8 mouse cellular contexts compared by ENCODE assay signal in genomic region chr11:77409879-77410278, GRCm38 (mm10). TPM values are rescaled to one million over a fixed set of nuclear protein-coding genes. Genes with fewer than 3 reads are reported as not detected.
DNase-seq lines count a peak whose midpoint lies in the region; ATAC-seq and TF ChIP-seq lines count a peak whose summit lies in the region.

No protein-coding gene starts in this region.

- no peak for ATAC-seq in liver, embryonic 11.5 days (replicated peaks; ENCODE audit: low FRiP score)
- peak; percentile 39; the same call in 1 of the 2 replicates for ATAC-seq in liver, embryonic 14.5 days (ENCODE audit: insufficient read depth)

- H3K9ac ChIP-seq in liver, embryonic 11.5 days (ENCODE audit: low read depth, low read length), result no peak overlapping the region
- no peak overlapping the region for H3K9ac ChIP-seq in liver, embryonic 14.5 days (replicated peaks)

- TF ChIP-seq CTCF in liver, embryonic 14.5 days (IDR thresholded peaks at IDR 0.05; ENCODE audit: low read depth), result no peak

- H3K36me3 ChIP-seq in liver, embryonic 11.5 days (ENCODE audit: control insufficient read depth, insufficient read depth, low read length), result no peaks in the 10 kb centered on the region
- no peaks in the 10 kb centered on the region for H3K36me3 ChIP-seq in liver, embryonic 14.5 days (replicated peaks; ENCODE audit: control insufficient read depth, insufficient read depth, low read depth)

- no peak overlapping the region for H3K27ac ChIP-seq in liver, embryonic 11.5 days (ENCODE audit: low read depth, low read length)
- H3K27ac ChIP-seq in liver, embryonic 14.5 days, result no peak overlapping the region

- intact Hi-C loops in heart, postnatal 14 days (cut with DNase I), result no loop called here

- DNase-seq in liver, result peak; percentile 58
- no peak for DNase-seq in liver, embryonic 11.5 days (ENCODE audit: low spot score)
- peak; percentile 22 for DNase-seq in embryo, embryonic 10 days (ENCODE audit: low spot score)
- peak; percentile 61 to 64 for DNase-seq in heart, postnatal 14 days
- DNase-seq in liver, embryonic 14.5 days (ENCODE audit: low read depth in 3 of 3, low spot score in 3 of 3), result peak; percentile 26 to 41 (median 34)
- peak; percentile 53 to 65 for DNase-seq in urinary bladder, postnatal 36 days (ENCODE audit: low spot score in 2 of 2)
- no peak for DNase-seq in cerebellum, adult 8-10 months
- DNase-seq in T-cell, adult 2 months (ENCODE audit: low spot score), result no peak

- no peak for TF ChIP-seq EP300 in liver, embryonic 14.5 days (IDR thresholded peaks at IDR 0.05; ENCODE audit: low read depth)

- WGBS in liver, embryonic 11.5 days, result 48% methylated on average over 6 of the region's 6 CpGs
- WGBS in liver, embryonic 14.5 days (ENCODE audit: insufficient replicate concordance), result 21% methylated on average over 6 of the region's 6 CpGs

- H3K27me3 ChIP-seq in liver, embryonic 11.5 days (replicated peaks; ENCODE audit: control insufficient read depth, insufficient read depth, low read length), result no peaks in the 10 kb centered on the region
- no peaks in the 10 kb centered on the region for H3K27me3 ChIP-seq in liver, embryonic 14.5 days (ENCODE audit: control insufficient read depth, insufficient read depth, low read length)

- H3K4me3 ChIP-seq in liver, embryonic 11.5 days (ENCODE audit: low read depth, low read length), result no peak overlapping the region
- H3K4me3 ChIP-seq in liver, embryonic 14.5 days (ENCODE audit: insufficient read depth in 1 of 2, low read depth in 2 of 2, low read length in 2 of 2), result no peak overlapping the region

- H3K4me2 ChIP-seq in liver, embryonic 11.5 days, result no peak overlapping the region
- H3K4me2 ChIP-seq in liver, embryonic 14.5 days (ENCODE audit: low read depth), result no peak overlapping the region

- no peaks in the 10 kb centered on the region for H3K9me3 ChIP-seq in liver, embryonic 11.5 days (ENCODE audit: control insufficient read depth, low read length)
- no peaks in the 10 kb centered on the region for H3K9me3 ChIP-seq in liver, embryonic 14.5 days (ENCODE audit: control insufficient read depth, low read length)

- peaks cover 8% of the 10 kb centered on the region; the same call in 1 of the 2 replicates for H3K4me1 ChIP-seq in liver, embryonic 11.5 days (replicated peaks; ENCODE audit: control insufficient read depth, insufficient read depth, low read length)
- peaks cover 5 to 12% of the 10 kb centered on the region in 2 experiments; a peak in 3 of 4 replicates for H3K4me1 ChIP-seq in liver, embryonic 14.5 days (replicated peaks; ENCODE audit: control insufficient read depth in 2 of 2, insufficient read depth in 2 of 2, low read length in 1 of 2)

RNA-seq across cellular contexts. Expression of gene Coro6, which starts 52.3 kb away (rescaled TPM):
- polyA plus RNA-seq in liver, embryonic 11.5 days (2014; fragmentation: Nextera tagmentation; extraction: Ambion mirVana), result 0.35 and 0.40 TPM in 2 replicates
- 100 to 1,000 TPM; 188 to 189 TPM for total RNA-seq in heart, postnatal 14 days (2021)
- 0.10 and 0.15 TPM in 2 replicates for polyA plus RNA-seq in liver, embryonic 14.5 days (2012; rRNA removed)
- 0.08 and 0.19 TPM in 2 replicates for polyA plus RNA-seq in liver, embryonic 14.5 days (2014; fragmentation: Nextera tagmentation; extraction: Ambion mirVana)

Comparison
In these comparisons a context has a peak if more than half of its experiments do, and no peak if none do; other contexts are left out.
1. DNase-seq: peak in liver (single experiment), embryo, embryonic 10 days (single experiment), heart, postnatal 14 days (2 of 2), liver, embryonic 14.5 days (3 of 3) and urinary bladder, postnatal 36 days (2 of 2); none in liver, embryonic 11.5 days (single experiment), cerebellum, adult 8-10 months (single experiment) and T-cell, adult 2 months (single experiment).